Mouse (Mus musculus) liver, embryonic 14.5 days (tissue): ENCODE data around the gene Hnrnpf.

Experiments
- CTCF ChIP-seq: IDR thresholded peaks from 2 replicates; pipeline ENCODE4 v1.5.1; 2016; ENCODE audit warnings: antibody characterized with exemption, low read depth, control low read depth
- EP300 ChIP-seq: IDR thresholded peaks from 2 replicates; pipeline ENCODE4 v1.6.1; 2016; ENCODE audit warnings: antibody characterized with exemption, low read depth

DNA sequence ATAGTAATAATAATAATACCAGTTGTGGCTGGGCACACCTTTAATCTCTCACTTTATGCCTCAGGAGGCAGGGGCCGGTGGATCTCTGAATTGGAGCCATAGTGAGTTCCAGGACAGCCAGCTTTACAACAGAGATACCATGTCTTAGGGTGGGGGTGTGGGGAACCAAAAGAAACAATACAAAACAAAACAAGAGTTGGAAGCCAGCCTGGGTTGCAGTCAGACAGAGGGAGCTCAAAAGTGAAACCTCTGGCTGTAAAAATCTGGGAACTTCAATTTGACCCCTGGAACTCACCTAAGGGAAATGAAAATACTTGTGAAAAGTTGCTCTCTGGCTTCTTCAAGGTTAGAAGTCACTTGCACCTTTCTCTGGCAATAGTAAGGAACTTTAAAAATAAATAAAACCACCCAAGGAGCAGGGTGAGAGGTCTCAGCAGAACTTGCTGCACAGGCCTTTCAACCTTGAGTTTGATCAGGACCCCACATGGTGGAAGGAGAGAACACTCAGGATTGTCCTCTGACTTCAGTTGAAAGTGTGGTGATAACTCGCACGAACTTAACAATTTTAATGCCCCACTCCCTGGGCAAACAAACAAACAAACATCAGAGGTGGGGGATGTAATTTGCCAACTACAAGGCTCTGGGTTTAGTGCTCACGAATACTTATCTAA is 5.3 kb downstream of the Hnrnpf start:
- TF ChIP-seq CTCF = no peak
- TF ChIP-seq EP300 = no peak
